Mouse (Mus musculus) urinary bladder, postnatal 14 days (tissue): Measurements from ENCODE around the gene Gm3371.
"Not testable (repeated sequence)": the region's sequence is repeated elsewhere in the genome, so short reads cannot be mapped to it uniquely, and the experiment has no call there.

Experiments
- DNase-seq: peaks from one replicate; pipeline ENCODE4 v3.0.0; 2021; ENCODE audit warnings: low spot score

The Gm3371 gene

GRCm38 (mm10) chr14:44410588-44410987 is at the start of gene Gm3371:
TSS of gene Gm3371 (minus strand) at chr14:44410688.
- DNase-seq, result not testable (repeated sequence)

- not testable (repeated sequence) for DNase-seq
Measured at GRCm38 (mm10) chr14:44433335-44433734, 22.8 kb upstream of the Gm3371 start, which contains the start of gene Gm8232. TSS of gene Gm8232 (plus strand) at chr14:44433635.

- not testable (repeated sequence) for DNase-seq
Measured at GRCm38 (mm10) chr14:44384233-44384632, 26.3 kb downstream of the Gm3371 start.

DNA sequence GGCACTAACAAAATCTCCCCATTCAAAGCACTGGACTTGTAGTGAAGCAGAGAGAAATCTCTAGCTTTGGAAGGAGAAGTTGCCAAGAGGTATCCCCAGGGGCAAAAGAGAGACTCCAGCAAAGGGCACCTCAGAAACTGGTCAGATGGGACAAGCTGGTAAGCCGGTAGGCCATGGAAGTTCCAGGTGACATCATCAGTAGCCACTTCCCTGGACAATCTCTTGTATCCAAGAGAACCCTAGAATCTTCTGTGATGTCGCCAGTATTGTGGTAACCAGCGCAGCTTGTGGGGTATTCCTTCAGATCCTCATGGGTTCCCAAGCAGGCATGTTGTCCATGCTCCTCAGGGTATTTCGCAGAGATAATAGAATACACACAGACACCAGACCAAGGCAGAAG is 45.4 kb downstream of the Gm3371 start, which contains the start of gene Gm8229:
Gene Gm8229, plus strand, starts transcription at position 301 of the 400 bp plus-strand sequence.
- not testable (repeated sequence) for DNase-seq

GRCm38 (mm10) chr14:44362301-44362700 is 48.2 kb downstream of the Gm3371 start:
- DNase-seq, result not testable (repeated sequence)

- not testable (repeated sequence) for DNase-seq
Measured at GRCm38 (mm10) chr14:44361416-44361815, 49.1 kb downstream of the Gm3371 start.
